Mouse (Mus musculus): ENCODE results near the gene Iqch. TPM values are rescaled to one million over a fixed set of nuclear protein-coding genes. Genes with fewer than 3 reads are reported as not detected.
A peak's percentile ranks its signal among the peaks of the same experiment; 100 is the strongest.

The Iqch gene
- polyA plus RNA-seq, 1 experiment, result 0.11 TPM

DNA sequence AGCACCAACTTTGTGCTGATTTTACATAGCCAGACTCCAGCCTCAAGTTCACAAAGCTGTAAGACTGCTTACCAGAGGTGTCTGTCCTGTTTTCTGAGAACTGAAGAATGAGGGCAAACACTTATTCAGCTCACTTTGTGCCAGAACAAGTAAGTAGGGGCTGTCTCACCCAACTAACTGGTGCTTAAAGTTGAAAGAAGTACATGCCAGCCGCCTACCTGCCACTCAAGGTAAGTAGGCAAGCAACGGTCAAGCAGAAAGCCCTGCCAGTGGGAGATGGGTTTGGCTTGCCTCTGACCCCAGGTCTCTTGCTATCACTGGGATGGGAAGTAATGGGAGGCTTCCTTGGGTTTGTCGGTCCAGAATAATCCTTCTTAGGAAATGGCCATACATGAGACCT lies 24.8 kb downstream of the Iqch start:
- 66% methylated on average over 3 of the region's 3 CpGs for WGBS

DNA sequence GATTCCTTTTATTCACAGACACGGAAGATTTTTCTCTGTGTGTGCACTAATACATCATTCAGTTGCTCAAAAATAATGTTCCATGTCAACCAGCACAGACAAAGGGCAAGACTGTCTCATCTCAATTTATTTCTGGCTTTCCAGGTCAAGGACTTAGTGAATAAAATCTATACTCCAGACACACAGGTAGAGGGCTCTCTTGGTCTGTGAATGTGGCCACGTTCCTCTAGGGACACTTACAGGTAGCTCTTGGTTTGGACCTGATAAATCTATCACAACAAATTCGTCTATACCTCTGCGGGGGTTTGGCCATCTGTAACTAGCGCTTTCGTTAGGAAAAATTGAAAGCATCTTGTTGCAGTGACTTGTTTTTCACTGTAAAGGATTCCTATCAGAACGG lies 29.4 kb downstream of the Iqch start:
- peaks cover 3% of the 10 kb centered on the region; the same call in 1 of the 2 replicates for H3K4me1 ChIP-seq (ENCODE audit: control insufficient read depth, insufficient read depth, low read length)
- TF ChIP-seq POLR2A (IDR thresholded peaks at IDR 0.05; ENCODE audit: borderline replicate concordance, extremely low read depth, low read depth, low read length) (no peak), CTCF (IDR thresholded peaks at IDR 0.05; ENCODE audit: insufficient read depth, low read length) (no peak)
- WGBS, result 78% methylated on average over 7 of the region's 7 CpGs
- DNase-seq, result no peak
- H3K4me3 ChIP-seq (replicated peaks; ENCODE audit: extremely low read depth, low read depth, low read length), result no peak overlapping the region

More for the DNA sequence above, 24.8 kb downstream of the Iqch start:
- Histone ChIP-seq H3K4me3 (replicated peaks; ENCODE audit: extremely low read depth, low read depth, low read length) (no peak overlapping the region), H3K4me1 (ENCODE audit: control insufficient read depth, insufficient read depth, low read length) (peaks cover 3% of the 10 kb centered on the region; the same call in 1 of the 2 replicates)
- TF ChIP-seq CTCF (IDR thresholded peaks at IDR 0.05; ENCODE audit: insufficient read depth, low read length) (no peak), POLR2A (IDR thresholded peaks at IDR 0.05; ENCODE audit: borderline replicate concordance, extremely low read depth, low read depth, low read length) (no peak)
- peak; percentile 43 for DNase-seq

DNA sequence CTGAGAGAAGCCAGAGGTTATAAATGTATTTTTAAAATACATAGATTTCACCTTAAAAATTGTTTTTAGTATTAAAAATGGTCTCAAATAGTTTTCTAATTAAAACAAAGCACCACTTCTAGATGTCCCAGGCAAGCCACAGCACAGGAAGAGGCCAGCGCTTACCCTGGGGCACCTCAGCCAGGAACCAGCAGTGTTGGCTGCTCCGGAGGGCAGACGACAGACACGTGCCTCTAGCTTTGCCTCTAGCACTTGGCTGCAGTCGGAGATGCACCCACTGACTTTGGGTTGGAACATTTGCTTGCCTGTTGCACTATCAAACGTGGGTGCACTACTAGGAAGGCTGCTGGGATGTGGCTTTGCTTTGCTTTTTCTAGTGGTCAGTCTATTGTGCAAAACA lies 30.4 kb downstream of the Iqch start:
- no peak for TF ChIP-seq CTCF (IDR thresholded peaks at IDR 0.05; ENCODE audit: insufficient read depth, low read length)
- no peak for TF ChIP-seq POLR2A (IDR thresholded peaks at IDR 0.05; ENCODE audit: borderline replicate concordance, extremely low read depth, low read depth, low read length)
- peaks cover 2% of the 10 kb centered on the region; the same call in 1 of the 2 replicates for H3K4me1 ChIP-seq (ENCODE audit: control insufficient read depth, insufficient read depth, low read length)
- H3K4me3 ChIP-seq (replicated peaks; ENCODE audit: extremely low read depth, low read depth, low read length), result no peak overlapping the region
- WGBS, result 41% methylated on average over 6 of the region's 6 CpGs
- DNase-seq, result no peak

DNA sequence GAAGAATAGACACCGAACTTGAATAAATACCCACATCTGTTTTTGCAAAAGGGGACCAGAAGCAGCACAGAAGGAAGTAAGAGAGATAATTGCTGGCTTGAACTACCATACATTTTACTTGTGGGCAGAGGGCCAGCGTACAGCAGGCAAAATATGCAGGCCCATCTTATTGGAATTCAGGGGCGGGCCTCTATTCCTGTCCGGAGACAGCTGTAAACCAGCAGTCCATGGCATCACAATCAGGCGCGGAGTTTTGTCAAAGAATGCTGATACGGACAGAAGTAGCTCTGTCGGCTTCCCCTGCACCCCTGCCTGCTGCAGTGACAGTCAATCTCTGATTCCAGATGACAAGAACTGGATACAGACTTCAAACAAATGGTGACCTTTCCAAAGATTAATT lies 33.5 kb downstream of the Iqch start:
- DNase-seq, result no peak
- H3K4me3 ChIP-seq (replicated peaks; ENCODE audit: extremely low read depth, low read depth, low read length), result no peak overlapping the region
- no peaks in the 10 kb centered on the region for H3K4me1 ChIP-seq (ENCODE audit: control insufficient read depth, insufficient read depth, low read length)
- 22% methylated on average over 8 of the region's 8 CpGs for WGBS
- TF ChIP-seq CTCF (IDR thresholded peaks at IDR 0.05; ENCODE audit: insufficient read depth, low read length) (no peak), POLR2A (IDR thresholded peaks at IDR 0.05; ENCODE audit: borderline replicate concordance, extremely low read depth, low read depth, low read length) (no peak)

DNA sequence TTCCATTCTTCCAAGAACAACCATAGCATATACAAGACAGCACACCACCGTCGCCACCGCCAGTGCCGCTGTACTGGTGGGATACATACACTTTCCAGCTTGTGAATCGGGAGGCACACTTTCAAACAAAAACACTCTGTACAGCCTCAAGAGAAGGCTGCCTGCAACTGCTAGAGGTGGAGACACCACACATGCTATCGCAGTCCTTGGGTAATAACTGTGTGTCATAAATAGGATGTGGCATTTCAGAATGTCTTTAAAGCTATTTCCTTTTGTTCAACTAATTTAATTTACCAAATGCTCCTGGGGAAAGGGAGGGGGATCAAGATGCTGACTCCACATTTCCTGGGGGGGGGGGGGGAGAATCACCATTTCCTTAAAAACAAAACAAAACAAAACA lies 34.0 kb downstream of the Iqch start:
- Histone ChIP-seq H3K4me1 (ENCODE audit: control insufficient read depth, insufficient read depth, low read length) (no peaks in the 10 kb centered on the region), H3K4me3 (replicated peaks; ENCODE audit: extremely low read depth, low read depth, low read length) (no peak overlapping the region)
- TF ChIP-seq POLR2A (IDR thresholded peaks at IDR 0.05; ENCODE audit: borderline replicate concordance, extremely low read depth, low read depth, low read length), result no peak
- TF ChIP-seq CTCF (IDR thresholded peaks at IDR 0.05; ENCODE audit: insufficient read depth, low read length), result no peak
- WGBS, result 72% methylated on average over 6 of the region's 6 CpGs
- DNase-seq, result no peak

DNA sequence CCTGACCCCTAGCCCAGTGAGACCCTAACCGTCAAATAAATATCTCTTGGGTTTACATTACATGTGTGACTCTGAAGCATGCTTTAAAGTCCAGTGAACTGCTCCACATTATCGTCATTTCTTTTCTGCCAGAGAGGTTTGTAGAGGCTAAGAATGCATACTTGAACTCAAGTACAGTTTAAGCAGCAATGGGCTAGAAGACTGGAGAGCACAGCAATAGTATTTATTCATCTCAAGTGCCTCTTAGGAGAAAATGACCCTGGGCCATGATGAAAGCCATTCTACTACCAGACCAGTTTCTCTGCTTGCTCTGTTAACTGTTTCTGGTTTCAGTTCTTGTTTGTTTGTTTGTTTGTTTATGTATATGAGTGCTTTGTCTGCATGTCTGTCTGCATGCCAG lies 38.9 kb downstream of the Iqch start:
- 46% methylated on average over 2 of the region's 2 CpGs for WGBS
- Histone ChIP-seq H3K4me1 (ENCODE audit: control insufficient read depth, insufficient read depth, low read length) (no peaks in the 10 kb centered on the region), H3K4me3 (replicated peaks; ENCODE audit: extremely low read depth, low read depth, low read length) (no peak overlapping the region)
- no peak for DNase-seq
- TF ChIP-seq CTCF (IDR thresholded peaks at IDR 0.05; ENCODE audit: insufficient read depth, low read length), result no peak
- TF ChIP-seq POLR2A (IDR thresholded peaks at IDR 0.05; ENCODE audit: borderline replicate concordance, extremely low read depth, low read depth, low read length), result no peak

DNA sequence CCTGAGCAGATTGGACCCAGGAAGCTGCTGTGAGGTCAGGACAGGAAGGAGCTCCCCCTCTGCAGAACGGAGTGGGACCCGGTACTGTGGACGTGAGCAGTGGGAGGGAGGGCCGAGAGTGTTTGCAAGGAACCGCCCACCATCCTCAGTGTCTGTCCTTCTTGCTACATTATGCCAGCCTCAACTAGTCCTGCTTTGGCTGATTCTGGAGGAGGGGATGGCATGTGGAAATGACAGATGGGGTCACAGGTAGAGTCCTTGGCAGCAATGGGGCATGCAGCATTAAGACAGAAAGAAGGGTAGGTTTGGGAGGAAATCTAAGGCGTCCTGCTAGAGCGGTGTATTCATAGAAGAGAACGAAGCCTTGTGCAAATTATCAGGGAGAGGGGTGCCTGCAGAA lies 40.4 kb downstream of the Iqch start:
- Histone ChIP-seq H3K4me3 (replicated peaks; ENCODE audit: extremely low read depth, low read depth, low read length) (no peak overlapping the region), H3K4me1 (ENCODE audit: control insufficient read depth, insufficient read depth, low read length) (no peaks in the 10 kb centered on the region)
- no peak for TF ChIP-seq POLR2A (IDR thresholded peaks at IDR 0.05; ENCODE audit: borderline replicate concordance, extremely low read depth, low read depth, low read length)
- TF ChIP-seq CTCF (IDR thresholded peaks at IDR 0.05; ENCODE audit: insufficient read depth, low read length), result no peak
- WGBS, result 72% methylated on average over 8 of the region's 8 CpGs
- no peak for DNase-seq

DNA sequence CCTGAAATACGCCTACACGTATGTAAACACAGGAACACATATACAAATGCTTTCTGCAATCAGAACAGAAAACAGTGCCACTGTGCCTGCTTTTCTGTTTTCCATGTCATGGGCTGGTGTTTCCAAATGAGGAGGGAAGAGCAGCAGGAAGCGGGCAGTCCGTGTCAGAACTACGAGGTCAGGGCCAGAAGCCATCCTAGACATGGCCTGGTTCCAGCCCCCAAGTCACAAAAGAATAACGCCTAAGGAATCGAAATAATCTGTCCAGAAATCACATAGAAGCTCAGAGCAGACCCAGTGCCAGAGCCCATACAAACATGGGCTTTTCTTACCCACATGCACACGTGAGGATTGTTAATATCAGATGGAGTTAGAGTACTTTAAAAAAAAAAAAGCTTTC lies 45.4 kb downstream of the Iqch start:
- no peak overlapping the region for H3K4me3 ChIP-seq (replicated peaks; ENCODE audit: extremely low read depth, low read depth, low read length)
- TF ChIP-seq CTCF (IDR thresholded peaks at IDR 0.05; ENCODE audit: insufficient read depth, low read length) (no peak), POLR2A (IDR thresholded peaks at IDR 0.05; ENCODE audit: borderline replicate concordance, extremely low read depth, low read depth, low read length) (no peak)
- no peak for DNase-seq
- WGBS, result 55% methylated on average over 8 of the region's 8 CpGs
- peaks cover 3% of the 10 kb centered on the region; the same call in 1 of the 2 replicates for H3K4me1 ChIP-seq (ENCODE audit: control insufficient read depth, insufficient read depth, low read length)

DNA sequence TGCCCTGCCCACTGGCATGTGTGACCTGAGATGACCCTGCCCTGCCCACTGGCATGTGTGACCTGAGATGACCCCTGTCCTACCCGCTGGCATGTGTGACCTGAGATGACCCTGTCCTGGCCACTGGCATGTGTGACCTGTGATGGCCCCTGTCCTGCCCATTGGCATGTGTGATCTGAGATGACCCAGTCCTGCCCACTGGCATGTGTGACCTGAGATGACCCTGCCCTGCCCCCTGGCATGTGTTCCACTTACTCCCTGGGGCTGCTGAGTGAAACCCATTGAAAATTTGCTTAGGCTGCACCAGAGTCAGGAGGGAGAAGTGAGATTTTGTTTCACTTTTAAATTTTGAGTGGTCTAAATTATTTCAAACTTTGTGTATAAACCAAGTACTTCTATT lies 46.0 kb downstream of the Iqch start:
- DNase-seq, result no peak
- WGBS, result 74% methylated on average over 1 of the region's 1 CpGs
- H3K4me1 ChIP-seq (ENCODE audit: control insufficient read depth, insufficient read depth, low read length), result peaks cover 3% of the 10 kb centered on the region; the same call in 1 of the 2 replicates
- no peak for TF ChIP-seq CTCF (IDR thresholded peaks at IDR 0.05; ENCODE audit: insufficient read depth, low read length)
- no peak for TF ChIP-seq POLR2A (IDR thresholded peaks at IDR 0.05; ENCODE audit: borderline replicate concordance, extremely low read depth, low read depth, low read length)
- no peak overlapping the region for H3K4me3 ChIP-seq (replicated peaks; ENCODE audit: extremely low read depth, low read depth, low read length)

DNA sequence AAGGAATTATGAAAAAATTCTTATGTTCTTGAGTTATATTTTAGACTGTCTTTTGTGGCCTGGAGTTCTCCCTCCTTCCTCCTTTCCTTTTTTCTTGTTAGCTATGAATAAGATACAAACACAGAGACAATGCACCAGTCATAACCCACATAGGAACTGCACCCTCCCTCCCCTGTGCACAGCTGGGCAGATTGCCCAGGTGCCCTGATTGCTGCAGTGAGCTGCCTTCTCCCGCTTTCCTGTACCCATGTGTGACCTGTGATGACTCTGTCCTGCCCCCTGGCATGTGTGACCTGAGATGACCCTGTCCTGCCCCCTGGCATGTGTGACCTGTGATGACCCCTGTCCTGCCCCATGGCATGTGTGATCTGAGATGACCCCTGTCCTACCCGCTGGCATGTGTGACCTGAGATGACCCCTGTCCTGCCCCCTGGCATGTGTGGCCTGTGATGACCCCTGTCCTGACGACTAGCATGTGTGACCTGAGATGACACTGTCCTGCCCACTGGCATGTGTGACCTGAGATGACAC lies 46.8 kb downstream of the Iqch start:
- TF ChIP-seq POLR2A (IDR thresholded peaks at IDR 0.05; ENCODE audit: borderline replicate concordance, extremely low read depth, low read depth, low read length), result no peak
- TF ChIP-seq CTCF (IDR thresholded peaks at IDR 0.05; ENCODE audit: insufficient read depth, low read length), result no peak

More for the DNA sequence above, 46.8 kb downstream of the Iqch start:
- no peak overlapping the region for H3K4me3 ChIP-seq (replicated peaks; ENCODE audit: extremely low read depth, low read depth, low read length)
- WGBS, result 40% methylated on average over 3 of the region's 3 CpGs
- H3K4me1 ChIP-seq (ENCODE audit: control insufficient read depth, insufficient read depth, low read length), result peaks cover 3% of the 10 kb centered on the region; the same call in 1 of the 2 replicates
- no peak for DNase-seq

All from lung, adult 2 months (tissue).